Mouse (Mus musculus) forebrain, embryonic 16.5 days (tissue): ENCODE measurements around the gene Mfsd1. TPM values are rescaled to one million over a fixed set of nuclear protein-coding genes. Genes with fewer than 3 reads are reported as not detected.
A peak's percentile ranks its signal among the peaks of the same experiment; 100 is the strongest.

Experiments
- ATAC-seq: fragments of 200-750 bp; cut with Nextera tagmentation; 2 replicates; pipeline ENCODE4 v1.8.0; 2017; ENCODE audit warnings: mild to moderate bottlenecking, moderate library complexity
- H3K27ac ChIP-seq: fragments of 300-500 bp; sonication (generic); 2 replicates; pipeline ENCODE4 v1.5.1; 2014; ENCODE audit warnings: low read length, control low read depth
- H3K27me3 ChIP-seq: fragments of 300-500 bp; sonication (generic); replicated peaks from 2 replicates; pipeline ENCODE4 v1.6.1; 2014; ENCODE audit warnings: low read length; ENCODE audit not compliant: control insufficient read depth, insufficient read depth
- H3K36me3 ChIP-seq: fragments of 300-500 bp; sonication (generic); 2 replicates; pipeline ENCODE4 v1.6.1; 2014; ENCODE audit not compliant: control insufficient read depth, insufficient read depth
- H3K4me1 ChIP-seq: fragments of 300-500 bp; sonication (generic); replicated peaks from 2 replicates; pipeline ENCODE4 v1.6.1; 2014; ENCODE audit warnings: low read length; ENCODE audit not compliant: control insufficient read depth, insufficient read depth
- H3K4me2 ChIP-seq: fragments of 300-500 bp; sonication (generic); 2 replicates; pipeline ENCODE4 v1.6.1; 2014; ENCODE audit warnings: mild to moderate bottlenecking, low read length, control low read depth
- H3K4me3 ChIP-seq: fragments of 300-500 bp; sonication (generic); replicated peaks from 2 replicates; pipeline ENCODE4 v1.5.1; 2014; ENCODE audit warnings: mild to moderate bottlenecking, low read length, control low read depth
- H3K9ac ChIP-seq: fragments of 300-500 bp; sonication (generic); replicated peaks from 2 replicates; pipeline ENCODE4 v1.6.1; 2014; ENCODE audit warnings: low read depth, low read length, control low read depth
- H3K9me3 ChIP-seq: fragments of 300-500 bp; sonication (generic); 2 replicates; pipeline ENCODE4 v1.6.1; 2016; ENCODE audit warnings: low read length; ENCODE audit not compliant: control insufficient read depth
- WGBS: fragments of 180-500 bp; shearing (Covaris S2); extraction: QIAGEN DNeasy Blood & Tissue Kit; methylation state at CpG from one replicate; pipeline ENCODE4 v1.1.7; 2014; 5-methylcytosine and 5-hydroxymethylcytosine counted together
- polyA plus RNA-seq: library from polyadenylated mRNA; unstranded; fragments of >200 nt; fragmentation: Nextera tagmentation; extraction: Ambion mirVana; gene quantifications from 2 replicates; pipeline ENCODE4 v1.2.1, GENCODE M21; 2015

Mfsd1 gene
- polyA plus RNA-seq = 35.5 and 45.2 TPM in 2 replicates

DNA sequence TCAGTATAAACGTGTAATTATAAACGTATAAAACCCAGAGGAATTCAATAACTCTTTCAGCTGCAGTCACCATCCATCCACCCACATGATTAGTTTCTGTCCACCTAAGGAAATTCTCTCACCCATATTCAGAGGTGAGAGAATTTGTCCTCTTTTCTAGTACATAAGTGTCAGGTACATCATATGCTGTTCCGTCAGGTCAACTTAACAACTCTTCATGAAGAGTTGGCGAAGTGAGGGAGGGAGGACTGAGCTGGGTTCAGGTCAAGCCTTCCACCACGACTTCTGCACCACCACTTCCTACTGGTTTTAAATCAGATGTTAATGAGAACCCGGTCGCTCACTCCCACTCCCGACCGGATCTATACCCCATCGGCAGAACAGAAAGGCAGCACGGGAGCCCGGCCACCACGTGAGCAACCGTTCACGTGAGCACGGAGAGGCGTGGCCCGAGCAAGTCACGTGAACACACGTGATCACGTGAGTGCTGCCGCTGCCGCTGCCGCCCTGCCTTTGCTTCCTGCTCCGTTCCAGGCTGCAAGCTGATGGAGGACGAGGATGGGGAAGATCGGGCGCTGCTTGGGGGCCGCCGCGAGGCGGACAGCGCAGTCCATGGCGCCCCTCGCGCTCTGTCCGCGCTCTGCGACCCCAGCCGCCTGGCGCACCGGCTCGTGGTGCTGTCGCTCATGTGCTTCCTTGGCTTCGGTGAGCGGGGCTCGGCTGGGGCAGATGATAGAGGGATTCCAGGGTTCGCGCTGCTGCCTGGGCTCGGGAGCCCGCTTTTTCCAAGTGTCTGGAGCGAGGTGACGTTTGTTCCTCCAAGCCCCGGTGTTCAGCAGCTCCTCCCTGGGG, at the start of gene Mfsd1:
Gene Mfsd1 (plus strand): TSS at position 469 of the 852 bp plus-strand sequence.
- Histone ChIP-seq H3K27ac (peak within 1 kb of the TSS; percentile 65; the same call in 1 of the 2 replicates), H3K36me3 (0 out of 2 replicates have a peak, but pooled peaks cover 4% of the 10 kb centered on the region), H3K27me3 (peaks cover 4% of the 10 kb centered on the region; the same call in 1 of the 2 replicates), H3K4me1 (peaks cover 14% of the 10 kb centered on the region), H3K9me3 (peaks cover 2% of the 10 kb centered on the region; the same call in 1 of the 2 replicates), H3K9ac (peak within 1 kb of the TSS; percentile 83), H3K4me2 (peak within 1 kb of the TSS; percentile 81), H3K4me3 (peak within 1 kb of the TSS; percentile 86)
- peak; percentile 94 for ATAC-seq
- 4% methylated on average over 49 of the region's 54 CpGs for WGBS

DNA sequence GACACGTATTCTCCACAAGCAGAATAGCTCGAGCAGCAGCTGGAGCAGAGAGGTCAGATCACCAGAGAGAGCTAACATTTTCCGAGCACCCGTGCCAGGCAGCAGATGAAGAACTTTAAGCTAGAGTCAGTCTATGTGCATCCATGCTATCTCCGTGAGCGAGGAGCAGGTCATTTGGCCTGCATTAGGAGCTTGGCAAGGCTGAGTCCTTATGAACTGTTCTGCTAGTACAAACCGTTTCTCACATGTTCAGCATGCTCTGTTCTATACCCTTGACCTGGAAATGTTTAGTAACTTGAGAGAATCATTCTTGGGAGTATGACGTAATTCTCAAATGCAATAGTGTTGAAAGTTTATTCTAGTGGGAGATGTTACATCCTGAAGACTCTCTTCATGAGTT, 38.9 kb upstream of the Mfsd1 start:
- H3K9me3 ChIP-seq = no peaks in the 10 kb centered on the region
- H3K4me3 ChIP-seq = no peak overlapping the region
- H3K4me2 ChIP-seq = no peak overlapping the region
- H3K9ac ChIP-seq = no peak overlapping the region
- no peak for ATAC-seq
- H3K4me1 ChIP-seq = no peaks in the 10 kb centered on the region
- H3K36me3 ChIP-seq = no peaks in the 10 kb centered on the region
- no peak overlapping the region for H3K27ac ChIP-seq
- no peaks in the 10 kb centered on the region for H3K27me3 ChIP-seq
- 88% methylated on average over 8 of the region's 8 CpGs for whole genome bisulfite sequencing

DNA sequence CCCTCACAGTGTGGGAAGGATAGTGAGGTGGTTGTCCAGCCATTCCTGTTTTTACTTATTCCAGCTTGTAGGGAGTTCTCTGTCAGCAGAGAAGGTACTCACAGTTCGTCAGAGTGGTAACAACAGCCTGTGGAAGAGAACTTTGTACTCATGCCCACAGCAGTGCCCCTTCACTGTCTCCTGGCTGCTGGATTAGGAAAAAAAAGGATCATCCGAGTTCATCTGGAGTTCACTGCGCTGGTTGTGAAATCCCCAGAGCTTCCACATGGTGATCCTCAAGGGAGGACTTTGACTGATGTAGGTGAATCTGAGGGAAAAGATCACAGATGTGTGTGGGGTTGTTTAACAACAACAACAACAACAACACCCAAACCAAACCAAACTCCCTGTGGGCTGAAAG, 31.3 kb upstream of the Mfsd1 start:
- Histone ChIP-seq H3K4me2 (no peak overlapping the region), H3K36me3 (no peaks in the 10 kb centered on the region), H3K27me3 (no peaks in the 10 kb centered on the region), H3K4me3 (no peak overlapping the region), H3K4me1 (no peaks in the 10 kb centered on the region), H3K9ac (no peak overlapping the region), H3K27ac (no peak overlapping the region), H3K9me3 (no peaks in the 10 kb centered on the region)
- ATAC-seq = no peak
- 76% methylated on average over 3 of the region's 3 CpGs for WGBS

DNA sequence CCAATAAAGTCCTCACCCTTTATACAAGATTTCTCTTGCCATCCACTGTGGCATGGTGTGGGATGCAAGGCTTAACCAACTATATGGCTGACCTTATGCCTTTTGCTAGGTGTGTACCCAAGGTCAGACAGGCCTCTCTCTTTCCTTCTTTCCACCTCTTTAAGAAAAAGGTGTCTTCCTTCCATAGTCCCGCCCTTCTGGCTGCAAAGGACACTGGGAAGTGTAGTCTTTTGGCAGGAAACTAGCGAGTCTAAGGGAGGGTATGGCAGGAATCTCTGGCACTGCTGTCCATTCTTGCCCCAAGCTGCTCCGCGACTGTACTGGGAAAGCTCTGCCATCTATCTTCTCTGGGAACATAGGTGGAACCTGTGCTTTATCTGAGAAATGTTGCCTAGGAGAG, 29.3 kb upstream of the Mfsd1 start:
- no peaks in the 10 kb centered on the region for H3K9me3 ChIP-seq
- no peak overlapping the region for H3K9ac ChIP-seq
- no peak overlapping the region; the same call in 1 of the 2 replicates for H3K4me2 ChIP-seq
- no peak overlapping the region for H3K27ac ChIP-seq
- no peak overlapping the region for H3K4me3 ChIP-seq
- WGBS = 47% methylated on average over 4 of the region's 4 CpGs
- H3K36me3 ChIP-seq = no peaks in the 10 kb centered on the region
- ATAC-seq = peak; percentile 41; the same call in 1 of the 2 replicates
- H3K4me1 ChIP-seq = peaks cover 10% of the 10 kb centered on the region
- no peaks in the 10 kb centered on the region for H3K27me3 ChIP-seq

DNA sequence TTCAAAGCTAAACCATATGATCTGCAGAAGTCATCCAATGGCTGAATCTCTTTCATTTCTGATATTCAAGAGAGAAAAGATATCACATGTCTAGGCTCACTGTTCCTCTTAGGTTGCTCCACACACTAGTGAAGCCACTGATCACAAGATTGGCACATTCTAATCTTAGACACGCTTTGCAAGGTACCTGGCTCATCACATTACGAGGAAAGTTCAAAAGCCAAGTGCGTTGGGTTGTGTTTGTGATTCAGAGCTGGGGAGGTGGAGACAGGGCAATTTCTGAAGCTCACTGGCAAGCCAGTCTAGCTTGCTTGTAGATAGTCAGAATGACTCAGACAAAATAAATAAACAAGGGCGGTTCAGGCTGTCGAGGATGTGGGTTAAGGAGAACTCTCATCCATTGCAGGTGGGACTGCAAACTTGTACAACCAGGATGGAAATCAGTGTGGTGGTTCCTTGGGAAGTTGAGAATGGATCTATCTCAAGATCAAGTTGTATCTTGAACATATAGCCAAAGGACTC, 28.6 kb upstream of the Mfsd1 start:
- no peaks in the 10 kb centered on the region for H3K9me3 ChIP-seq
- H3K27ac ChIP-seq = no peak overlapping the region
- H3K4me2 ChIP-seq = no peak overlapping the region
- WGBS = 95% methylated on average over 5 of the region's 5 CpGs
- no peaks in the 10 kb centered on the region for H3K36me3 ChIP-seq
- no peak overlapping the region for H3K9ac ChIP-seq
- peaks cover 10% of the 10 kb centered on the region for H3K4me1 ChIP-seq
- no peak for ATAC-seq
- no peaks in the 10 kb centered on the region for H3K27me3 ChIP-seq
- no peak overlapping the region for H3K4me3 ChIP-seq

DNA sequence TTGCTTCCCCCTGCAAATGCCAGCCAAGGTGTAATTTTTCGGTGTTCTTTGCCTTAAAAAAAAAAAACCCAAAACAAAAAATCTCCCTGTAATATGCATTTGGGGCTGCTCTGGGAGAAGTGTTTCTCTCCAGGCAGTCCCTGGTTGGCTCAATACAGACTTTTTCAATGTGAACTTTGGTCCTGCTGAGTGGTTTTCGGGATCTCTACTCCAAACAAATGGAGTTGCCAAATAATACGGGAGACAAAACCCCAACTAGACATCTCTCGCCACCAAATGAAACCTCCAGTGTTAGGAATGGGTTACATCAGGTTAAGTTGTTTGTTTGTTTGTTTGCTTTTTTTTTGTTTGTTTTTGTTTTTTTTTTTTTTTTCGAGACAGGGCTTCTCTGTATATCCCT, 27.3 kb upstream of the Mfsd1 start:
- 77% methylated on average over 5 of the region's 5 CpGs for WGBS
- Histone ChIP-seq H3K4me2 (no peak overlapping the region), H3K9ac (no peak overlapping the region), H3K36me3 (no peaks in the 10 kb centered on the region), H3K4me3 (no peak overlapping the region), H3K27ac (no peak overlapping the region), H3K4me1 (peaks cover 10% of the 10 kb centered on the region), H3K27me3 (no peaks in the 10 kb centered on the region), H3K9me3 (no peaks in the 10 kb centered on the region)
- no peak for ATAC-seq

DNA sequence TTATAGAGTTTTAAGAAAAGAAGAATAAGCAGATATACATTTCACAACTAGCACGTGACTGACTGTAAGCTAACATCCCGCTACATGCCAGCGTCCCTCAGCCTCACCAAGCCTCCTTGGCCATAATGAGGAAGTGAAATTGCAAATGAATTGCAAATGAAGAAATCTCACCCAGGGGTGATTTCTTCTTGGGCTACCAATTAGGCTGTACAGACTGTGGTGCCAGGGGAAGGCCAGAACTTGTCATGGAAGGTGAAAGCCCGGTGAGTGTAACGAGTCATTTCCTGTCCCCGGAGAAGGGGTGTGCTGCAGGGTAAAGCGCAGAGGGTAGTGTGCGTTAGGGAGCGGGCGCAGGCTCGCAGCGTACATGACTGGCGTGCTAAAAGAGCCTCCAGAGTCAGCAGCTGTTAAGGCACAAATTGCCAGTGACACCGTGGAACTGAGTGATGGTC, 25.3 kb upstream of the Mfsd1 start:
- H3K36me3 ChIP-seq = no peaks in the 10 kb centered on the region
- peak overlapping the region; percentile 29 for H3K4me3 ChIP-seq
- H3K9me3 ChIP-seq = no peaks in the 10 kb centered on the region
- H3K4me1 ChIP-seq = peaks cover 10% of the 10 kb centered on the region
- WGBS = 29% methylated on average over 14 of the region's 14 CpGs
- no peaks in the 10 kb centered on the region for H3K27me3 ChIP-seq
- peak overlapping the region; percentile 42; the same call in 1 of the 2 replicates for H3K27ac ChIP-seq
- H3K9ac ChIP-seq = peak overlapping the region; percentile 38; the same call in 1 of the 2 replicates
- peak overlapping the region; percentile 47 for H3K4me2 ChIP-seq
- ATAC-seq = peak; percentile 91

DNA sequence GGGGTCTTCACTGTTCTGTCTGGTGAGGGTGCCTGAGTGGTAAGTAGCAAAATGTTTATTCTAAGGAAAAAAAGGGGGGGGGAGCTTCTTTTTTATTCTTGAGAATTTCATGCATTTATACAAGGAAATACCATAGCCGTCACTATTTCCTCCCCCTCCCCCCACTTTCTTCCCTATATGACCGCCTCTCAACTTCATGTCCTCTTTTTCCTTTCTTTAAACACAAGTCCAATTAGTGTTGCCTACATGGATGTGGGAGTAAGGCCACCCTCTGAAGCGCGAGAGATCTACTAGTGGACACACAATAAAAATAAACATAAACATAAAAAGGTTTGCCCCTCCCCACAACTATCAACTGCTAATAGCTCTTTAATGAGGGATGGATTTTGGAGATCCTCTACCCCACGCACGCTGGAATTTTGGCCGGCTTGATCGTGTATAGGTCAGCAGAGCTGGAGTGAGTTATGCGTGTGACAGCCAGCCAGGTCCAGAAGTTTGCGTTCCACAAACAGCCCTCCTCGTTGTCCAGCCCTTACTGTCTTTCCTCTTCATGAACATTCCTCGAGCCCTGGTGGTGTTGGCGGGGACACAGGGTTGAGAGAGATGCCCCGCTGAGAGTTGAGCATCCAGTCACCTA, 24.7 kb upstream of the Mfsd1 start:
- Histone ChIP-seq H3K4me2 (peak overlapping the region; percentile 47), H3K4me1 (peaks cover 10% of the 10 kb centered on the region), H3K27me3 (no peaks in the 10 kb centered on the region), H3K9me3 (no peaks in the 10 kb centered on the region), H3K36me3 (no peaks in the 10 kb centered on the region), H3K9ac (no peak overlapping the region), H3K27ac (no peak overlapping the region), H3K4me3 (peak overlapping the region; percentile 29; the same call in 1 of the 2 replicates)
- whole genome bisulfite sequencing = 81% methylated on average over 14 of the region's 14 CpGs
- ATAC-seq = 0 out of 2 replicates have a peak, but pooled peaks have one; percentile 16

DNA sequence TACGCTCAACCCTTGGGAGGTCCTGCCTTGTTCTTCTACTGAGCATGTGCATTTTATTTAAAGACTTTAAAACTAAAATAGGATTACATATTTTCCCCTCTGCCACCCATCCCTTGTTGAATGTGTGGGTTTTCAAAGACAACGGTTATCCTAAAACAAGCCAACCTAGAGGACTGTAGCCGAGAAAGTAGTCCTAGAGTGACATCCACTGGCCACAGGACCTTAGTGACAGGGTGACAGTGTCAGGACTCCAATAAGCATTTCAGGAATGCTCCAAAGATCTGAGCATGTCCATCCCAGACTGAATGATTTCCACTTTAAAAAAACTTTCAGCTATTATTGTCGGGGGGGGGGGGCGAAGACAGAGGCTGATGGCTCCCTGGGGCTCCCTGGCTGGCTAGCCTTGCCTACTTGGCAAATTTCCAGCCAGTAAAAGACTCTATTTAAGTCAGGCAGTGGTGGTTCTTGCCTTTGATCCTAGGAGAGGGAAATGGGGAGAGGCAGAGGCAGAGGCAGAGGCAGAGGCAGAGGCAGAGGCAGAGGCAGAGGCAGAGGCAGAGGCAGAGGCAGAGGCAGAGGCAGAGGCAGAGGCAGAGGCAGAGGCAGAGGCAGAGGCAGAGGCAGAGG, 17.7 kb upstream of the Mfsd1 start:
- no peaks in the 10 kb centered on the region for H3K36me3 ChIP-seq
- no peak overlapping the region for H3K4me3 ChIP-seq
- no peak overlapping the region for H3K9ac ChIP-seq
- no peaks in the 10 kb centered on the region for H3K9me3 ChIP-seq
- no peak for ATAC-seq
- WGBS = 60% methylated on average over 5 of the region's 5 CpGs
- 0 out of 2 replicates have a peak, but pooled peaks cover 2% of the 10 kb centered on the region for H3K4me1 ChIP-seq
- H3K4me2 ChIP-seq = no peak overlapping the region
- no peaks in the 10 kb centered on the region for H3K27me3 ChIP-seq
- H3K27ac ChIP-seq = no peak overlapping the region
